Mouse (Mus musculus) left cerebral cortex, postnatal 10 days (tissue): Measurements from ENCODE around the gene Hk1. TPM values are rescaled to one million over a fixed set of nuclear protein-coding genes. Genes with fewer than 3 reads are reported as not detected.

Experiments
- DNase-seq, 2 experiments: peaks; one replicate each; pipeline ENCODE4 v3.0.0; 2021 to 2022; ENCODE audit warnings: low spot score in 2 of 2, mixed read lengths in 1 of 2; ENCODE audit errors: extremely low spot score in 1 of 2
- intact Hi-C: fragments of 180-260 bp; cut with DNase I; formaldehyde crosslinking; loops from one replicate; pipeline ENCODE4 v1.15.1; 2025
- total RNA-seq, 2 experiments: library from RNA; stranded (reverse); gene quantifications; 2 replicates each; pipeline ENCODE4 v1.2.3; 2021

Hk1 gene
- total RNA-seq, 2 experiments from 2014 or later, result 309 to 314 TPM

DNA sequence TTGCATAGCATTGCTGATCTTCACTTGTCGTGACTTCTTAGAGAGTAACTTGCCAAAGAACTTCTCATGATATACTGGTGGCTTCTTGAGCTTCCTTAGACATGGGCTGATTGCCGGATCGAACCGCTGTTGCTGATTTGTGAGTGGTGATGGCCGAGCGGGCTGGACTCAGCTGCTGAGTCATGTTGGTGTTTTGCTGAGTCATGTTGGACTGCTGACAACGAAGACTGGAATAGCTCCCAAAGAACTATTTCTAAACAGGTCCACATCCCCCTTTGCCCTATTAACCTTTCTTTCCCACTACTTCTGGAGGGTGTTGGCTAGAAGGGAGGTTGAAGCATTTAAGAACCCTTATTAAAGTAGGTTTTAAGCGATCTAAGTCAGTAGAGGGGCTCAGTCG is 135.6 kb downstream of the Hk1 start:
- no peak for DNase-seq
- intact Hi-C loops, result no loop called here

GRCm38 (mm10) chr10:62242896-62243295 is 136.8 kb downstream of the Hk1 start:
- intact Hi-C loops, result loop anchor here (1.0 to 2.0 kb wide), 2 partner anchors 55 to 138 kb away; no protein-coding TSS in a partner anchor
- DNase-seq, result peak in 1 of 2 experiments; percentile 49

GRCm38 (mm10) chr10:62242358-62242757 is 137.3 kb downstream of the Hk1 start:
- DNase-seq, result no peak
- intact Hi-C loops, result loop anchor here (2.0 kb wide), 1 partner anchor 138 kb away; no protein-coding TSS in a partner anchor

DNA sequence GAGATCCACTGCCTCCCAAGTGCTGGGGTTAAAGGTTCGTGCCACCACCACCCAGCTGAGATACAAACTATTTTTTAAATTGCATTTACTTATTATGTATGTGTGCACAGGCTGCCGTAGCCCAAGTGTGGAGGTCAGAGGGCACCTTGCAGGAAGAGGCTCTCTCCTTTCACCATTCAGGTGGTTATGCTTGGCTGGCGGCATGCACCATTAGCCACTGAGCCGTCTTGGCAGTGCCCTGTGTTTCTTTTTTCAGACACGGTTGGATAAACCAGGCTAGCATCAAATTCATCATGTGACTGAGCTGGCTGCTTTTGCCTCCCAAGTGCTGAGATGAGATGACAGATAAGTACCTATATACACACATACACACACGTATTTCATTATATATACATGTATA is 140.4 kb downstream of the Hk1 start:
- intact Hi-C loops, result no loop called here
- DNase-seq, result no peak

GRCm38 (mm10) chr10:62238688-62239087 is 141.0 kb downstream of the Hk1 start:
- DNase-seq, result no peak
- intact Hi-C loops, result no loop called here

DNA sequence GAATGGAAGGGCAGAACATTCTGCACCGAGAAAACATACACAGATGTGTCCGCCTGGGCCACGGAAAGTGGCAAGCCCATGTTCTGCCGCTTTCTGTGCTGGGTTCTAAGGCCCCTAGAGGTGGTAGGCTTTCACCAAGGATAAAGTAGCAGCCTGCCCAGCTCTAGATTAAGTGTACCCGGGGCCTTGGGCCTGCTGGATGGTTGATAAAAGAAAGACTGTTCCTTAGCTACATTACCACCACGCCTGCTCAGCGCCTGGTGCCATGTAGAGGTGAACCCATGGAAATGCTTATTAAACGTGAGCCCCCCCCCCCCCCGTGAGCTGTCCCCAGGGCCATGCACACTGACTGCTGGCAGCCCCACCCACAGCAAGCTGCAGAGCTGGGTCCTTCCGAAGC is 142.5 kb downstream of the Hk1 start:
- DNase-seq, result no peak
- intact Hi-C loops, result no loop called here

- no peak for DNase-seq
- intact Hi-C loops, result no loop called here
Observed at GRCm38 (mm10) chr10:62236165-62236564, 143.5 kb downstream of the Hk1 start.

GRCm38 (mm10) chr10:62231811-62232210 is 147.9 kb downstream of the Hk1 start:
- DNase-seq, result no peak
- intact Hi-C loops, result no loop called here

- intact Hi-C loops, result no loop called here
- DNase-seq, result no peak
Observed at GRCm38 (mm10) chr10:62231395-62231732, 148.3 kb downstream of the Hk1 start.

DNA sequence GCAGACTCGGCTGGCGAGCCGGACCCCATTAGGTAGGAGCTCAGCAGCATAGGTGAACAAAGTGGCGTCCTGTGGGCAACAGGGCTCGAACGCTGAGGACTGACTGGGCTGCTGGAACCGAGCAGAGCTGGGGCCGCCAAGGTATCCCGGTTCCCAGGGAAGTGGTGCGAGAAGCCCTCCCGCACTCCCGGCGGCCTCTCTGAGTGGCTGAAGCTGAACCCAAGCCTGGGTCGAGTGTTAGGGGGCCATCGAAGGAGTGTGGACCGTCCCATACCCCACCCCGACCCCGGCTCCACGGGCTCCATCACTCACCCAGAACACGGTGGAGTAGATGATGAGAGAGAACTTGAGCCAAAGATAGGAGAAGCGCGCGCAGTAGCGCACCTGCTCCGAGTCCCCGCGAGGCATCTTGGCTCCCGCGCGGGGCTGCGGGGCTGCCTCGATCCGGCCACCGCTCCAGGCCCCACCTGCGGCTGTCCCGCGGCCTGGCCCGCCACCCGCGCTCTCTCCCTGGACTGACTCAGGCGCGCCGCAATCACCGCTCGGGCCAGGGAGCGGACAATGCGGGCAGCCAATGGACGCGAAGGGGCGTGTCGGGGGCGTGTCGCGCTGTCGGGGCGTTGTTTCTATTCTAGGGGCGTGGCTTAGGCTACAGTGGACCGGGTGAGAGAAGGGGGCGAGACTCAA is 148.9 kb downstream of the Hk1 start, which contains the start of gene Tspan15:
TSS of gene Tspan15 (minus strand) at position 544 of the 687 bp plus-strand sequence.
- DNase-seq, result peak; percentile 70 to 94
- intact Hi-C loops, result no loop called here

DNA sequence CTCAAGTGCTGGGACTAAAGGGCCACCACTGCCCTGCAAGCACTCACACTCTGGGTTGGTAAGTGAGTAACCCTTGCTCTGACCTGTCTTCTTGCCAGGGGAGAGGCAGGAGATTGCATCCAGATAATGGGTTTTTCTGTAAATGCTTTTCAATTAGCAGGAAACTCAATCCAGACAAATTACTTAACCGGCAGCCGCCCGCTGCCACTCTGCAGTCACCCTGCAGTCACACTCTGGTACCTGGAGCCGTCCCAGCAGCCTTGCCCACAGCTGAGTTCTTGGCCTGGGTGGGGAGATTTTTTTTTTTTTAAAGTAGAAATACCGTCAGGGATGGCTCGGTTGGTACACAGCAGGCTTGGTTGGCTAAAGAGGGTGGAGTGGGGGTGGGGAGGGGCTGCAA is 151.6 kb downstream of the Hk1 start:
- DNase-seq, result no peak
- intact Hi-C loops, result no loop called here

GRCm38 (mm10) chr10:62225839-62226238 is 153.9 kb downstream of the Hk1 start:
- intact Hi-C loops, result no loop called here

DNA sequence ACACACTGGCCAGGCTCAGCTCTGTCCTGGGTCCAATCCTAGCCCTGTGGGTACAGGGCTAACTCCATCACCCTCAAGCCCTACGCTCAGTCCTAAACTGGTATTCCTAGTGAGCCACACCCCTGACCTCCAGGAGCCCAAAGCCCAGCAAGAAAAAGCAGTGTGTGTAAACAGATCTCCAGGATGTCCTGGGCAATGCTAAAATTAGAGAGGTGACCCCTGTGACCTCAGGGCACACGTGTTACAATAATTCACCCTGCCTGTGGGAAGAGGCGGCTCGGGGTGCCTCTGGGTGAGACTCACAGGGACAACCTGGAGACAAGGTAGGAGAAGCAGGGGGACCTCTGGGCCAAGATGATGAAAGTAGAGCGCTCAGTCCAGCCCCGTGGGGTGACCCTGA is 155.5 kb downstream of the Hk1 start:
- intact Hi-C loops, result no loop called here

More at GRCm38 (mm10) chr10:62225839-62226238, 153.9 kb downstream of the Hk1 start:
- no peak for DNase-seq

DNA sequence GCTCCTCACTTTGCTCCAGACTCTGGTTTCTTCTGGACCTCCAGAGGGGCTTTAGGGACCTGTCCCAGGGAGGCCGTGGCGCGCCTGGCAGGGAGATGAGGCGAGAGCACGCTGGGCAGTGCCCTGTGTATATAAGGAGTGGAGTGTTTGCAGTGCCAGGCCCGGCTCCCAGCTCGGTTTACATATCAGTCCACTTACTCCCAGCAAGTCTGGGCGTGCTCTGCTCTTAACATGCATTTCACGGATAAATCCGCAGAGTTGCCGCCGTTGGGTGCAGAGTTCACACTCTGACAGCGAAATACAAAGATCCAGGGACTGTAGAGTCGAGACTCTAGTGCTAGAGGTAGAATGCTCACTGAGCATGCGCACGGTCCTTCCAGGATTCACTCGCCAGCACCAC is 156.9 kb downstream of the Hk1 start:
- DNase-seq, result no peak
- intact Hi-C loops, result no loop called here

More for the DNA sequence above, 155.5 kb downstream of the Hk1 start:
- DNase-seq, result no peak

- intact Hi-C loops, result no loop called here
- DNase-seq, result no peak
Observed at GRCm38 (mm10) chr10:62221647-62222046, 158.1 kb downstream of the Hk1 start.

DNA sequence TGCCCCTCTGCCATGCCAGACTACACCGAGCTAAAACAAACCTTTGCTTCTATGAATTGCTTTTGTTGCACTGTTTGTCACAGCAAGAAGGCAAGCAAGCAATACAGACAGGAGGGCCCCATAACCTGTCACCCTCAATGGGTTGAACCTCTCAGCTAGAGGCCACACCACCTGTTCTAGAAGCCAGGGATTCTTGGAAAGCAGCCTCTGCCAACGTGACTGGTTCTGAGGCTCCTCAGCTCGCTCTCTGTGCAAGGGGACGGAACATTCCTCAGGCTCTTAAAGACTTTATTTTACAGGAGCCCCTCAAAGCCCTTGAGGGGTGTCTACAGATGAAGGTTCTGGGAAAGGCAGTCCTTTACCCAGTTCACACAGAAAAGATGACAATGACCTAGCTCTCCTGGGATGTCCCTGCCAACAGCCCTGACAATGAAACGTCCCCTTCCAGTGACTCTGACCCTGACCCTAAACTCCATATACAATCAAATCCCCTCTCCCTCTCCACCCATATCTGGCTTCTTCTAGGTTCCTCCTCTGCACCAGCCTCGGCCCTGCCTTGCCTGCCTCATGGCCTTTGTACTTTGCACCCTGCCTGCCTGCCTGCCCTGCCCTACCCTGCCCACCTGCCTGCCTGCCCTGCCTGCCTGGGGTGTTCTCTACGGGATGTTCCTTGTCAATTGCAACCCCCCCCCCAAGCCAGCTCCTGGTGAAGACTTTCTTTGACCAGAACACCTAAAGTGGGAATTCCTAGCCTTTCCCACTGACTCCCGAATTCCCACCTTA is 158.8 kb downstream of the Hk1 start:
- intact Hi-C loops, result no loop called here
- DNase-seq, result no peak
